Mouse (Mus musculus): ENCODE results near the gene Map3k12. TPM values are rescaled to one million over a fixed set of nuclear protein-coding genes. Genes with fewer than 3 reads are reported as not detected.

Map3k12 gene
- polyA plus RNA-seq, 1 experiment from 2014 or later: 28.4 TPM

DNA sequence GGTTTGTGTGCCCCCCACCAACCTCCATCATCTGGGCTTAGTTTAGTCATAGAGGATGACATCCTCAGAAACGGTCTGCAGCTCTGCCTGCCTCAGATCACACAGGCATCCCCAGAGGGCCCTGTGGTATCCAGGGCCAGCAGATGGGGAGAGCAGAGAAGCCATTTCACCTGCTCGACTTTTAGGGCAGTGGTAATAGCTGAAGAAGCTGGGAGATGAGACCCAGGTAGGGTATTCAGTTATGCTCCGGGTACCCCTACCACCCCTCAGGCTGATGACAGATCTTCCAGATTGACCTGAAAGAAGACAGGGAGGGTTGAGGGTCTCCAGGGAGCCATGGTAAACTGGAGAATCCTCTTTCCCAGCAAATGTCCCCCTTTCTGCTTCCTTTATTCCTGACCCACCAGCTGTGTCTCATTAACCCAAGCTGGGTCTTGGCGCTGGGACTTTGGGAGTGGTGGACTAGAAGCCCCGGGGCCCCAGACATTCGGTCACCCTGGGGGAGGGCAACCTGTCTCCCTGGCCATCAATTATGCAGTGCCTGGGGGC, 5.5 kb downstream of the Map3k12 start:
- peak; percentile 67 for DNase-seq (ENCODE audit: low spot score)
- no peak for ATAC-seq (replicated peaks; ENCODE audit: low FRiP score)
- Histone ChIP-seq H3K9ac (ENCODE audit: low read length) (peak overlapping the region; percentile 35; the same call in 1 of the 2 replicates), H3K4me3 (ENCODE audit: low read depth, low read length) (no peak overlapping the region), H3K36me3 (ENCODE audit: control insufficient read depth, insufficient read depth, low read length) (no peaks in the 10 kb centered on the region), H3K27ac (ENCODE audit: low read depth, low read length) (peak overlapping the region; percentile 74), H3K27me3 (ENCODE audit: control insufficient read depth, insufficient read depth, low read length) (no peaks in the 10 kb centered on the region), H3K4me1 (replicated peaks; ENCODE audit: control insufficient read depth, insufficient read depth, low read length) (peaks cover 19% of the 10 kb centered on the region), H3K4me2 (ENCODE audit: low read depth, low read length, severe bottlenecking) (peak overlapping the region; percentile 84), H3K9me3 (ENCODE audit: control insufficient read depth, low read length) (no peaks in the 10 kb centered on the region)
- 10% methylated on average over 6 of the region's 6 CpGs for WGBS

DNA sequence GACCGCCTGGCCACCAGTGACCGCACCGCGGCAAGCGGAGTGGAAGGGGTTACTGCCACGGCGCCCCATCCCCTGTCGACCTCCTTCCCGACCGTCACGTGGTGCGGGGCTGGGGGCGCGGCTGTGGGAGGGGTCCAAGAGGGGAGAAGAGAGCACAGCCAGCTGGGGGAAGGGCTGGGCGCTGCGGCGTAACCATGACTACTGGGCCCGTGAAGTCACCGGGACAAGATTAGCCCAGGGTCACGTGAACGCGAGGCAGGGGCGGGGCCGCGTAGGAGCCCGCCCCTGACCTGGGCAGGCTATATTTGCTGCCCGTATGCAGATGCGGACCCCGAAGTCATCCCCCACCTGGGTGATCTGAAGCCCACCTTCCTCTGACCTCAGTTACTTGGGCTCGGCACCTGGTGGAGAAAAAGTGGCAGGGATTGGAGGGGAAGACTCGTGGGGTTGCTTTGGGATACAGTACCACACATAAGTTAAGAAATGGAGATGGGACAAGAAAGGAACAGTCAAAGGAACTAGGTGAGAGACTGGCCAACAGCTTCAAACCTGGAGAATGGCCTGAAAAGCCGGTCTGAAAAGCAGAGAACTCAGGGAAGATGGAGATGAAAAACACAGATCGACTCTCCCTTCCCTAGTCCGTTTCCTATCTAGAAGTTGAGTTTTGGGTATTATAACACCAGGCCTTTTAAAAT, 6.1 kb downstream of the Map3k12 start:
- DNase-seq (ENCODE audit: low spot score) (peak; percentile 98), ATAC-seq (replicated peaks; ENCODE audit: low FRiP score) (peak; percentile 96)
- no peaks in the 10 kb centered on the region for H3K36me3 ChIP-seq (ENCODE audit: control insufficient read depth, insufficient read depth, low read length)
- H3K27ac ChIP-seq (ENCODE audit: low read depth, low read length): peak overlapping the region; percentile 74
- H3K4me3 ChIP-seq (ENCODE audit: low read depth, low read length): peak overlapping the region; percentile 53
- peak overlapping the region; percentile 61 for H3K9ac ChIP-seq (ENCODE audit: low read length)
- peak overlapping the region; percentile 84 for H3K4me2 ChIP-seq (ENCODE audit: low read depth, low read length, severe bottlenecking)
- H3K9me3 ChIP-seq (ENCODE audit: control insufficient read depth, low read length): no peaks in the 10 kb centered on the region
- 3% methylated on average over 32 of the region's 34 CpGs for WGBS
- H3K4me1 ChIP-seq (replicated peaks; ENCODE audit: control insufficient read depth, insufficient read depth, low read length): peaks cover 14% of the 10 kb centered on the region
- no peaks in the 10 kb centered on the region for H3K27me3 ChIP-seq (ENCODE audit: control insufficient read depth, insufficient read depth, low read length)

DNA sequence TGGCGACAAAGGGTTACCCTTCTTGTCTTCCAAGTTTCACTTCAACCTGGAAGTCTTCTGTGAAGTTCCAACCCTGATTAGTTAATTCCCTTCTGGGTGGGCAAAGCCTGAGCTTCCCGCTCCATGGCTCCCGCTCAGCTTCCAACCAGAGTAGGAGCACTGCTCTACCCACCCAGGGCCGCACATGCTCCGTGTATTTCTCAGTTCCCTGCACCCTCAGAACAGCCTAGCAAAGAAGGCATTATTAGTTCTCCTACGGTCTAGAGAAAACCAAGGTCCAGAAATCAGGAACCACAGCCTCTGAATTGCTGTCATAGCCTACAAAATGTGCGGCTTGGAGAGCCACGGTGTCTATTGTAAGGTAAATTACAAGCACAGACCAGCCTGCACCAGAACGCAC, 6.8 kb downstream of the Map3k12 start:
- ATAC-seq (replicated peaks; ENCODE audit: low FRiP score) (peak; percentile 67), DNase-seq (ENCODE audit: low spot score) (no peak)
- Histone ChIP-seq H3K9ac (ENCODE audit: low read length) (peak overlapping the region; percentile 61), H3K9me3 (ENCODE audit: control insufficient read depth, low read length) (no peaks in the 10 kb centered on the region), H3K27ac (ENCODE audit: low read depth, low read length) (0 out of 2 replicates have a peak overlapping the region, but pooled peaks have one; percentile 50), H3K4me3 (ENCODE audit: low read depth, low read length) (peak overlapping the region; percentile 53), H3K4me2 (ENCODE audit: low read depth, low read length, severe bottlenecking) (peak overlapping the region; percentile 84), H3K36me3 (ENCODE audit: control insufficient read depth, insufficient read depth, low read length) (no peaks in the 10 kb centered on the region), H3K4me1 (replicated peaks; ENCODE audit: control insufficient read depth, insufficient read depth, low read length) (peaks cover 13% of the 10 kb centered on the region), H3K27me3 (ENCODE audit: control insufficient read depth, insufficient read depth, low read length) (no peaks in the 10 kb centered on the region)
- 6% methylated on average over 9 of the region's 9 CpGs for WGBS

DNA sequence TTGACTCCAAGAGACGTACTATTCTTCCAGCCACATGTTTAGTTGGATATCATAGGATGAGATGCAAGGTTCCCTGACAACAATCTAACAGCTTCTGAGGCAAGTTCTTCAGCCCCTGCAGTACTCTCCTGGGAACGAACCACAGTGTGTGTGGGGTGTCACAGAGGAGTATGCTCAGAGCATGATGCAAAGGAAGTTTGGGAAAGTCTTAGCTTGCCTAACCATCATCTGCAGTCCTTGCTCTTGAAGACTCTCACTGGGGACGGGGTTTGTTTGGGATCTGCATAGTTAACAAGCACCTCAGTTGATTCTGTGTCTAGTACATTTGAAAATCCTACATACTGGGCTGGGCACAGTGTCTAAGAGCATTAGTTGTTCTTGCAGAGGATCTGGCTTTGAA, 8.5 kb downstream of the Map3k12 start:
- DNase-seq (ENCODE audit: low spot score) (no peak), ATAC-seq (replicated peaks; ENCODE audit: low FRiP score) (no peak)
- H3K9me3 ChIP-seq (ENCODE audit: control insufficient read depth, low read length): no peaks in the 10 kb centered on the region
- WGBS: 87% methylated on average over 3 of the region's 3 CpGs
- peaks cover 13% of the 10 kb centered on the region for H3K4me1 ChIP-seq (replicated peaks; ENCODE audit: control insufficient read depth, insufficient read depth, low read length)
- H3K27me3 ChIP-seq (ENCODE audit: control insufficient read depth, insufficient read depth, low read length): no peaks in the 10 kb centered on the region
- no peak overlapping the region for H3K4me2 ChIP-seq (ENCODE audit: low read depth, low read length, severe bottlenecking)
- no peak overlapping the region for H3K4me3 ChIP-seq (ENCODE audit: low read depth, low read length)
- peaks cover 5% of the 10 kb centered on the region; the same call in 1 of the 2 replicates for H3K36me3 ChIP-seq (ENCODE audit: control insufficient read depth, insufficient read depth, low read length)
- H3K27ac ChIP-seq (ENCODE audit: low read depth, low read length): no peak overlapping the region
- no peak overlapping the region for H3K9ac ChIP-seq (ENCODE audit: low read length)

DNA sequence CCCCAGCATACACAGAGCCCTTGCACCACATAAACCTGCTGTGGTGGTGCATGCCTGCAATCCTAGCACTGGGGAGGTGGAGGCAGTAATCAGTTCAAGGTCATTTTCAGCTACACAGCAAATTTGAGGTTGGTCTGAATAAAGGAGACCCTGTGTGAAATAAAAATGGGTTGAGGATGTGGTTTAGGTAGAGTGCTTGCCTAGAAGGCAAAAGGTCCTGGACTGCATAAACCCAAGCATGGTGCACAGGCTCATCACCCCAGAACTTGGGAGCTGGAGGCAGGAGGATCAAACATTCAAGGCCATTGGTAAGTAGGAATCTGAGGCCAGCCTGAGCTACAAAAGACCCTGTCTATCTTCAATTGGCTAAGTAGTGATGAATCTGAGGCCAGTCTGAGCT, 9.3 kb downstream of the Map3k12 start:
- Histone ChIP-seq H3K9ac (ENCODE audit: low read length) (no peak overlapping the region), H3K36me3 (ENCODE audit: control insufficient read depth, insufficient read depth, low read length) (peaks cover 5% of the 10 kb centered on the region; the same call in 1 of the 2 replicates), H3K27me3 (ENCODE audit: control insufficient read depth, insufficient read depth, low read length) (no peaks in the 10 kb centered on the region), H3K4me3 (ENCODE audit: low read depth, low read length) (no peak overlapping the region), H3K4me2 (ENCODE audit: low read depth, low read length, severe bottlenecking) (no peak overlapping the region), H3K4me1 (replicated peaks; ENCODE audit: control insufficient read depth, insufficient read depth, low read length) (peaks cover 13% of the 10 kb centered on the region), H3K9me3 (ENCODE audit: control insufficient read depth, low read length) (no peaks in the 10 kb centered on the region), H3K27ac (ENCODE audit: low read depth, low read length) (no peak overlapping the region)
- no peak for ATAC-seq (replicated peaks; ENCODE audit: low FRiP score)
- no peak for DNase-seq (ENCODE audit: low spot score)

DNA sequence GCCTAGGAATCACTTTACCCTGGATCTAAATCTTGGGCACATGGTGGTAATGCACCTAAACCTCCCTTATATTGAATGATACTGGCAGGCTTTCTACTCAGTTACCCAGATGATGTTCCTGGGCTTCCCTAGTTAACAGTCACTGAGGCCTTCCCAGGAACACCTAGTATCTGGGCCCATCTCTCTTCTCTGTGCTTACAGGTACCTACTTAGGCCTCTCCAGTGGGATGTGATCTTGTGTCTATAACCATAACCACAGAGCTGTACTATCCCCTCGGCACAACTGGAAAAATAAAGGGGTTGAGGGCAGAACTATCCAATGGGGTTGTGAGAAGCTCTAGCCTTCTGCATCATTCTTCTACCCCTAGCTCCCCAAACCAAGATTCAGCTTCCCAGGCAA, 10.0 kb downstream of the Map3k12 start:
- DNase-seq (ENCODE audit: low spot score) (no peak), ATAC-seq (replicated peaks; ENCODE audit: low FRiP score) (no peak)
- H3K4me3 ChIP-seq (ENCODE audit: low read depth, low read length): no peak overlapping the region
- WGBS: 92% methylated on average over 1 of the region's 1 CpGs
- H3K27ac ChIP-seq (ENCODE audit: low read depth, low read length): no peak overlapping the region
- peaks cover 11% of the 10 kb centered on the region for H3K4me1 ChIP-seq (replicated peaks; ENCODE audit: control insufficient read depth, insufficient read depth, low read length)
- H3K4me2 ChIP-seq (ENCODE audit: low read depth, low read length, severe bottlenecking): no peak overlapping the region
- H3K9me3 ChIP-seq (ENCODE audit: control insufficient read depth, low read length): no peaks in the 10 kb centered on the region
- no peak overlapping the region for H3K9ac ChIP-seq (ENCODE audit: low read length)
- peaks cover 5% of the 10 kb centered on the region; the same call in 1 of the 2 replicates for H3K36me3 ChIP-seq (ENCODE audit: control insufficient read depth, insufficient read depth, low read length)
- H3K27me3 ChIP-seq (ENCODE audit: control insufficient read depth, insufficient read depth, low read length): no peaks in the 10 kb centered on the region

DNA sequence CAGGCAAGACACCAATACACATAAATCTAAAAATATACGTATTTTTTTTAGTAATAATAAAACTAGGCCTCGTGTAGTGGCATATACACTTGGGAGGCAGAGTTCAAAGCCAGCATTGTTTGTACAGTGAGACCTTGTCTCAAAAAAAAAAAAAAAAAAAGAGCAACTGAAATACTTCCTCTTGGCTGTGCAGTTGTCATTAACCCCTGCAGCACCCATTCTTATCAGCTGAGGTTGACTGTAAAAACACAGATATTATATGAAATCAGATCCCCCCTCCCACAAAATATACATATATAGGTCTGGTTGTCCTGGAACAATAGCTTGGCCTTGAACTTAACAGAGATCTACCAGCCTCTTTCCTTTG, 10.4 kb downstream of the Map3k12 start:
- ATAC-seq (replicated peaks; ENCODE audit: low FRiP score): no peak
- Histone ChIP-seq H3K4me1 (replicated peaks; ENCODE audit: control insufficient read depth, insufficient read depth, low read length) (peaks cover 7% of the 10 kb centered on the region), H3K9me3 (ENCODE audit: control insufficient read depth, low read length) (no peaks in the 10 kb centered on the region), H3K27me3 (ENCODE audit: control insufficient read depth, insufficient read depth, low read length) (no peaks in the 10 kb centered on the region), H3K9ac (ENCODE audit: low read length) (no peak overlapping the region), H3K4me3 (ENCODE audit: low read depth, low read length) (no peak overlapping the region), H3K36me3 (ENCODE audit: control insufficient read depth, insufficient read depth, low read length) (peaks cover 5% of the 10 kb centered on the region; the same call in 1 of the 2 replicates), H3K4me2 (ENCODE audit: low read depth, low read length, severe bottlenecking) (no peak overlapping the region), H3K27ac (ENCODE audit: low read depth, low read length) (no peak overlapping the region)
- 79% methylated on average over 2 of the region's 2 CpGs for WGBS
- no peak for DNase-seq (ENCODE audit: low spot score)

DNA sequence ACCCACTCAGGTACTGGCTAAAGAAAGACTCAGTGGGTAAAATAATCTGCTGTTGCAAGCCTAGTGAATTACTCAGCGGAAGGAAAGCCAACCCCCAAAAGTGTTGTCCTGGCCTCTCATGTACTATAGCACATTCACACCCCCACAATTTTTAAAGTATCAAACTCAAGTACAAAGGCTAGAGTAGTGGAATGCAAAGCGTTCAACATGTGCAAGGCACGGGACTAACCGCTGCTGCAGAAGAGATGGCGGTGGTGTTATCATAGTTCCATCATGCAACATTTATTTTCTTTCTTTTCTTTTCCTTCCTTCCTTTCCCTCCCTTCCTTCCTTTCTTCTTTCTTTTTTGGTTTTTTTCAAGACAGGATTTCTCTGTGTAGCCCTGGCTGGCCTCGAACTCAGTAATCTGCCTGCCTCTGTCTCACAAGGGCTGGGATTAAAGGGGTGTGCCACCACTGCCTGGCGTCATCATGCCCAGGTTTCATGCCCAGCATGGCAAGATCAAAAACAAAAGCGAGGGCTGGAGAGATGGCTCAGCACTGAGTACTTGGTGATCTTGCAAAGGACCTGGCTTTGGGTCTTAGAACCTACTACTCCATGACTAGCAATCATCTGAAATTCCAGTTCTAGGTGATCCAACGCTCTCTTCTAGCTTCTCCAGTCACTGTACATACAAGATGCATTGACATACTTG, 10.9 kb downstream of the Map3k12 start:
- no peak for DNase-seq (ENCODE audit: low spot score)
- Histone ChIP-seq H3K27me3 (ENCODE audit: control insufficient read depth, insufficient read depth, low read length) (no peaks in the 10 kb centered on the region), H3K4me1 (replicated peaks; ENCODE audit: control insufficient read depth, insufficient read depth, low read length) (peaks cover 2% of the 10 kb centered on the region), H3K4me3 (ENCODE audit: low read depth, low read length) (no peak overlapping the region), H3K36me3 (ENCODE audit: control insufficient read depth, insufficient read depth, low read length) (peaks cover 5% of the 10 kb centered on the region; the same call in 1 of the 2 replicates), H3K27ac (ENCODE audit: low read depth, low read length) (no peak overlapping the region), H3K4me2 (ENCODE audit: low read depth, low read length, severe bottlenecking) (no peak overlapping the region), H3K9ac (ENCODE audit: low read length) (no peak overlapping the region), H3K9me3 (ENCODE audit: control insufficient read depth, low read length) (no peaks in the 10 kb centered on the region)
- ATAC-seq (replicated peaks; ENCODE audit: low FRiP score): no peak
- 90% methylated on average over 9 of the region's 9 CpGs for WGBS

All from forebrain, embryonic 11.5 days (tissue).